Mouse (Mus musculus) skeletal muscle tissue, adult 2 months (tissue): ENCODE data around the gene Commd6.

Experiments used
- DNase-seq: peaks from one replicate; pipeline ENCODE4 v3.0.0-alpha.2; 2012; ENCODE audit warnings: low read depth, low spot score

Commd6 gene

GRCm38 (mm10) chr14:101640153-101640843 is at the start of gene Commd6:
Gene Commd6 (minus strand): TSS chr14:101640686.
- DNase-seq: peak; percentile 90

- DNase-seq: peak; percentile 28
These were observed 47.9 kb upstream of the Commd6 start for GRCm38 (mm10) chr14:101688406-101688805.

- DNase-seq: no peak
These were observed 47.2 kb upstream of the Commd6 start for GRCm38 (mm10) chr14:101687696-101688095.

- no peak for DNase-seq
These were observed 31.7 kb upstream of the Commd6 start for GRCm38 (mm10) chr14:101672226-101672625.

- no peak for DNase-seq
These were observed 28.1 kb upstream of the Commd6 start for GRCm38 (mm10) chr14:101668626-101669025.

GRCm38 (mm10) chr14:101666536-101666935 is 26.1 kb upstream of the Commd6 start:
- DNase-seq: no peak

GRCm38 (mm10) chr14:101666056-101666455 is 25.6 kb upstream of the Commd6 start:
- no peak for DNase-seq

- no peak for DNase-seq
These were observed 23.8 kb upstream of the Commd6 start for GRCm38 (mm10) chr14:101664274-101664673.

GRCm38 (mm10) chr14:101661654-101662412 is 21.3 kb upstream of the Commd6 start:
- DNase-seq: no peak

- no peak for DNase-seq
These were observed 15.8 kb upstream of the Commd6 start for GRCm38 (mm10) chr14:101656307-101656706.

- DNase-seq: no peak
These were observed 14.0 kb upstream of the Commd6 start for GRCm38 (mm10) chr14:101654526-101654909.

GRCm38 (mm10) chr14:101653581-101654525 is 13.4 kb upstream of the Commd6 start, which contains the start of gene Uchl3:
Gene Uchl3 (plus strand): TSS chr14:101653967.
- peak; percentile 90 for DNase-seq

- no peak for DNase-seq
These were observed 12.1 kb upstream of the Commd6 start for GRCm38 (mm10) chr14:101652571-101652970.

- no peak for DNase-seq
These were observed 10.1 kb upstream of the Commd6 start for GRCm38 (mm10) chr14:101650551-101650950.

- no peak for DNase-seq
These were observed 4.5 kb upstream of the Commd6 start for GRCm38 (mm10) chr14:101644948-101645347.

GRCm38 (mm10) chr14:101637381-101637780 is 3.1 kb downstream of the Commd6 start:
- DNase-seq: no peak

GRCm38 (mm10) chr14:101635765-101636164 is 4.7 kb downstream of the Commd6 start:
- DNase-seq: no peak

- DNase-seq: no peak
These were observed 9.9 kb downstream of the Commd6 start for GRCm38 (mm10) chr14:101630548-101630947.

GRCm38 (mm10) chr14:101617680-101618079 is 22.8 kb downstream of the Commd6 start:
- DNase-seq: no peak

GRCm38 (mm10) chr14:101616178-101616577 is 24.3 kb downstream of the Commd6 start:
- no peak for DNase-seq

GRCm38 (mm10) chr14:101613206-101613605 is 27.3 kb downstream of the Commd6 start:
- DNase-seq: no peak

GRCm38 (mm10) chr14:101610701-101611100 is 29.8 kb downstream of the Commd6 start:
- no peak for DNase-seq
